ENCODE assay signal across 8 mouse cellular contexts in the genomic region with DNA sequence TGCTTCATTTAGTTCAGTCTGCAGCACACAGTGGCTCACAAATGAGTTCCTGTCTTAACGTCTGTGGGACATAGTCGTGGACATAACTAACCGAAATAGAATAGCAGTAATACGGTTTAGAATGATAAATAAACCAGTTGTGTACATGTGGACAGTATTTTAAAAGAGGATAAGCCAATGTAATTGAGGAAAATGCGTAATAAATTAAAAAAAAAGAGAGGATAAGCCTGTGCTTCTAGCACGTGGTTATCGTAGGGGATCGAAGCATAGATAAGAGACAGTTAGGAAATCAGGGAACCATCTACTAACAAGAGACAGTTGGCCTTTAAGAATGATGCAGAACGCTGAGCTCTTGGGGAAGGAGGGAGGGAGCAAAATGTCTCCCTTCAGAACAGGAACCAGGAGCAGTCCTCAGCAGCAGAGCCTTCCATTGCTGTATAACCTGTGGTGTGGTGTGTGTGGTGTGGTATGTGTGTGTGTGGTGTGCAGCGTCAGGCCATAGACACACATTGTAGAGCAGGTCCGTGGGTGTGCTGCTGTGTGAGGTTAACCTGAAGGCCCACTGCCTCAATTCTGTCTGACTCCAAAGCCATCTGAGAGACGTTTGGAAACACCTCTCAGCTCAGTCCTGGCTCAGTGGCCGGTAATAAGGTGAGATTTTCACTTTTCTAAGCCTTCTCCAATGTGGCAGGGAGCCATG. TPM values are rescaled to one million over a fixed set of nuclear protein-coding genes. Genes with fewer than 3 reads are reported as not detected.
DNase-seq lines count a peak whose midpoint lies in the region; ATAC-seq and TF ChIP-seq lines count a peak whose summit lies in the region.

No protein-coding gene starts in this region.

- no peaks in the 10 kb centered on the region for H3K27me3 ChIP-seq in ES-Bruce4 (ENCODE audit: control insufficient read depth, insufficient read depth, low read length, poor library complexity, severe bottlenecking)
- H3K27me3 ChIP-seq in hindbrain, embryonic 10.5 days (ENCODE audit: insufficient read depth, poor library complexity, severe bottlenecking), result no peaks in the 10 kb centered on the region
- H3K27me3 ChIP-seq in megakaryocyte, embryonic 14.5 days (replicated peaks), result no peaks in the 10 kb centered on the region

- no peak for ATAC-seq in CD4-positive, CD25-positive, alpha-beta regulatory T cell, adult 4 months

- TF ChIP-seq EP300 in ES-Bruce4 (IDR thresholded peaks at IDR 0.05; ENCODE audit: insufficient read depth, low read depth, low read length), result no peak

- WGBS in hindbrain, embryonic 10.5 days, result 62% methylated on average over 13 of the region's 13 CpGs

- no peak overlapping the region for H3K9ac ChIP-seq in ES-Bruce4 (ENCODE audit: low read depth, poor library complexity, severe bottlenecking)

- no peak overlapping the region for H3K4me3 ChIP-seq in ES-Bruce4 (ENCODE audit: low read depth, low read length)
- H3K4me3 ChIP-seq in hindbrain, embryonic 10.5 days, result no peak overlapping the region
- H3K4me3 ChIP-seq in megakaryocyte, embryonic 14.5 days (replicated peaks), result peak overlapping the region; percentile 91

- no peaks in the 10 kb centered on the region for H3K9me3 ChIP-seq in ES-Bruce4 (replicated peaks; ENCODE audit: control insufficient read depth, insufficient read depth, low read length, poor library complexity, severe bottlenecking)
- H3K9me3 ChIP-seq in hindbrain, embryonic 10.5 days, result no peaks in the 10 kb centered on the region
- H3K9me3 ChIP-seq in megakaryocyte, embryonic 14.5 days, result no peaks in the 10 kb centered on the region

- no peak for TF ChIP-seq CTCF in ES-Bruce4 (IDR thresholded peaks at IDR 0.05; ENCODE audit: low read depth, low read length)

- H3K27ac ChIP-seq in ES-Bruce4 (ENCODE audit: insufficient read depth, low read length), result peak overlapping the region; percentile 87
- peak overlapping the region; percentile 86 for H3K27ac ChIP-seq in hindbrain, embryonic 10.5 days

- DNase-seq in CD4-positive, CD25-positive, alpha-beta regulatory T cell, adult 2 months (ENCODE audit: low read depth, low spot score), result peak; percentile 54
- DNase-seq in hindbrain, embryonic 10.5 days (ENCODE audit: low spot score), result no peak
- no peak for DNase-seq in embryo, embryonic 10.5 days (ENCODE audit: low spot score)
- DNase-seq in testis, postnatal 10 days (ENCODE audit: low spot score), result no peak
- no peak for DNase-seq in spleen, postnatal 4 days (ENCODE audit: low spot score in 2 of 2)

- H3K36me3 ChIP-seq in ES-Bruce4 (ENCODE audit: control insufficient read depth, insufficient read depth, low read length, poor library complexity, severe bottlenecking), result no peaks in the 10 kb centered on the region
- peaks cover 27% of the 10 kb centered on the region for H3K36me3 ChIP-seq in hindbrain, embryonic 10.5 days
- peaks cover 3% of the 10 kb centered on the region for H3K36me3 ChIP-seq in megakaryocyte, embryonic 14.5 days (replicated peaks; ENCODE audit: low read length)

- H3K4me1 ChIP-seq in ES-Bruce4 (ENCODE audit: control insufficient read depth, insufficient read depth, low read length), result peaks cover 12% of the 10 kb centered on the region
- peaks cover 80% of the 10 kb centered on the region for H3K4me1 ChIP-seq in hindbrain, embryonic 10.5 days (replicated peaks)
- peaks cover 86% of the 10 kb centered on the region for H3K4me1 ChIP-seq in megakaryocyte, embryonic 14.5 days

- no peak for TF ChIP-seq POLR2A in ES-Bruce4 (IDR thresholded peaks at IDR 0.05; ENCODE audit: insufficient read depth, low read length)

RNA-seq across cellular contexts. Expression of a gene that starts 31.9 kb away (rescaled TPM):
- polyA plus RNA-seq in CD4-positive, CD25-positive, alpha-beta regulatory T cell, adult 4 months (2017; shearing (Covaris generic)), result under 1 TPM in 1 of 2 experiments, not detected in 1; 0.39 TPM
- not detected in 2 replicates for polyA plus RNA-seq in ES-Bruce4 (2011; ENCODE audit: insufficient read depth, insufficient read length, low read depth, missing spikeins)
- polyA plus RNA-seq in hindbrain, embryonic 10.5 days (2016; fragmentation: Nextera tagmentation; extraction: Ambion mirVana), result 0.10 and 0.30 TPM in 2 replicates
- polyA plus RNA-seq in megakaryocyte, embryonic 14.5 days (2012; ENCODE audit: insufficient read depth, low replicate concordance), result not detected in 2 replicates

RNA-seq across cellular contexts. Expression of a gene that starts 48.4 kb away (rescaled TPM):
- polyA plus RNA-seq in CD4-positive, CD25-positive, alpha-beta regulatory T cell, adult 4 months (2017; shearing (Covaris generic)), result 1 to 10 TPM; 1.6 to 1.8 TPM
- 25.9 and 26.0 TPM in 2 replicates for polyA plus RNA-seq in ES-Bruce4 (2011; ENCODE audit: insufficient read depth, insufficient read length, low read depth, missing spikeins)
- polyA plus RNA-seq in hindbrain, embryonic 10.5 days (2016; fragmentation: Nextera tagmentation; extraction: Ambion mirVana), result 20.8 and 22.2 TPM in 2 replicates
- 5.9 and 13.6 TPM in 2 replicates for polyA plus RNA-seq in megakaryocyte, embryonic 14.5 days (2012; ENCODE audit: insufficient read depth, low replicate concordance)
